Mouse (Mus musculus) small intestine, adult 2 months (tissue): ENCODE data around the gene Gabpb1.
"Not testable (repeated sequence)": the region's sequence is repeated elsewhere in the genome, so short reads cannot be mapped to it uniquely, and the experiment has no call there.

Experiments used
- CTCF ChIP-seq: fragments of 200-500 bp; IDR thresholded peaks from 2 replicates; pipeline ENCODE4 v1.5.1; 2012; ENCODE audit warnings: low read depth, mild to moderate bottlenecking, control low read depth, inconsistent platforms, low read length, moderate library complexity, mixed read lengths; ENCODE audit not compliant: insufficient replicate concordance, insufficient read length; ENCODE audit errors: extremely low read depth
- POLR2A ChIP-seq: fragments of 200-500 bp; IDR thresholded peaks from 2 replicates; pipeline ENCODE4 v1.6.1; 2012; ENCODE audit warnings: low read depth, mild to moderate bottlenecking, control low read depth, inconsistent platforms, low read length, moderate library complexity

DNA sequence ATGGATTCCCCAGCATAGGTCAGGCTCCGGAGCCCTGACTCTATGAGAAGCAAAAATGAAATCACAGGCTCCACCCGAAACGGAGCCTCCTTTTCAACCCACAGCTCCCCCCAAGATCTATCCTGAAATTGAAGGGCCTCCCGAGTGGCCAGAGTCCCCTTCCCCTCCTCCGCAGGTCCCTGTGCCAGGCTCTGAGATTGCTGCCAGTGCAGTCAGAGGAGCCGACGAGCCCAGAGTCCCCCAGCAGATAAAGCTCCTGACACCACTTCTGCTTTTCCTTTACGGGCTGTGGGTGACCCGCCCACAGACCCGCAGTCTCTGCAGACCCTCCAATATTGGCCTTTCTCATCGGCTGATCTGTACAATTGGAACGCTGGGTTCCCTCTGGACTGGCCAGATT is 66.5 kb downstream of the Gabpb1 start:
- not testable (repeated sequence) for TF ChIP-seq POLR2A, CTCF
